Mouse (Mus musculus) heart, postnatal 10 days (tissue): ENCODE measurements around the gene Zfp599. TPM values are rescaled to one million over a fixed set of nuclear protein-coding genes. Genes with fewer than 3 reads are reported as not detected.
"Not testable (repeated sequence)": the region's sequence is repeated elsewhere in the genome, so short reads cannot be mapped to it uniquely, and the experiment has no call there.

Experiments used
- DNase-seq, 2 experiments: peaks; one replicate each; pipeline ENCODE4 v3.0.0; 2021
- intact Hi-C: fragments of 180-260 bp; cut with DNase I; formaldehyde crosslinking; loops from one replicate; pipeline ENCODE4 v1.15.1; 2025
- total RNA-seq, 2 experiments: library from RNA; stranded (reverse); gene quantifications; 2 replicates each; pipeline ENCODE4 v1.2.3; 2021

Gene Zfp599
- total RNA-seq, result 1 to 10 TPM in 1 of 2 experiments, under 1 TPM in 1; 0.97 to 1.2 TPM

DNA sequence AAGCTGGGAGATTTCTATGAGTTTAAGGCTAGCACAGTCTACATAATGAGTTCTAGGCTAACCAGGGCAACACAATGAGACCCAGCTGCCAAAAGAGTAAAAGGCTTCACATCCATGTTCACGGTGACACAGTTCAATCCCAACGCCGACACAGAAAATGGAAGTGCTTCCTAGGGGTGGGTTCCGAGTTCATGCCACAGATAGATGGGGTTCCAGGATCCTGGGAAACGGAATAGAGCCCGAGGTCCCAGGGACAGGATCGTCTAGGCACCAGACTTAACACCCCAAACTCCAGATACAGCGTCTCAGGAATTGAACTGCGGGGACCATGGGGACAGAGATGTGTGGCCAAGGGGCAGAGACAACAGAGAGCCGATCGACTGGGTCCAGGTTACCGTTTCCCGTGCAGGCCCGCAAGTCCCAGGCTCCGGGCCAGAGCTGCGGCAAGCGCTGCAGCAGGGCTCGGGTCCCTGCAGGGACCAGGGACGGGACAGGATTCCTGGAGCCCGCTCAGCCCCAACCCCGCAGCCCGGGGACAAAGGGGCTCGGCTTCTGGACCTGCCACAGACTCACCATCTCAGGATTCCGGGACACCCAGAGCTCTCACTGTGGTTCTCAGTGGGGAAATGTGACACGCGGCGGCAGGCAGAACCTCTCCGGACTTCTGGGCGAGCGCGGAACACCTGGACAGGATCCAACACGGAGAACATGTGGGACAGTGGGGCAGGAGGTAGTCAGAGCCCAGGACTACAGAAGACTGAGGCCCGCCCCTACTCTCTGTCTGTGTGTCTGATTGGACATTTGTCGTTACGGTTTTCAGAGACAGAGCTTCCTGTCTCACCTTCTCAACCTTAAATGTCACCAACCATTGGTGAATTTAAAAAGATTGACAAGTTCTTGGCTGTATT lies at the start of gene Zfp599:
Zfp599 (minus strand) TSS at position 712 of the 908 bp plus-strand sequence.
- intact Hi-C loops, result no loop called here
- DNase-seq, result peak; percentile 78

DNA sequence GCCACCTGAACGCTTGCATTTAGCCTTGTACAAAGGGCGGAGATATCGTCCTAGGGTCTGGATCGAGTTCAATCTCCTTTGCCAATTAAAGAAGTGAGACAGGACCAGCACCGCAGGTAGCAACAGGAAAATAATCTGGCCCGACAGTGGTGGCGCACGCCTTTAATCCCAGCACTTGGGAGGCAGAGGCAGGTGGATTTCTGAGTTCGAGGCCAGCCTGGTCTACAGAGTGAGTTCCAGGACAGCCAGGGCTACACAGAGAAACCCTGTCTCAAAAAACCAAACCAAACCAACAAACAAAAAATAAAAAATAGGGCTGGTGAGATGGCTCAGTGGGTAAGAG lies 48.2 kb upstream of the Zfp599 start:
- intact Hi-C loops, result loop anchor here (1.0 to 5.0 kb wide), 2 partner anchors 20 to 81 kb away; partner anchors contain the start of gene Zfp809
- DNase-seq, result not testable (repeated sequence)

DNA sequence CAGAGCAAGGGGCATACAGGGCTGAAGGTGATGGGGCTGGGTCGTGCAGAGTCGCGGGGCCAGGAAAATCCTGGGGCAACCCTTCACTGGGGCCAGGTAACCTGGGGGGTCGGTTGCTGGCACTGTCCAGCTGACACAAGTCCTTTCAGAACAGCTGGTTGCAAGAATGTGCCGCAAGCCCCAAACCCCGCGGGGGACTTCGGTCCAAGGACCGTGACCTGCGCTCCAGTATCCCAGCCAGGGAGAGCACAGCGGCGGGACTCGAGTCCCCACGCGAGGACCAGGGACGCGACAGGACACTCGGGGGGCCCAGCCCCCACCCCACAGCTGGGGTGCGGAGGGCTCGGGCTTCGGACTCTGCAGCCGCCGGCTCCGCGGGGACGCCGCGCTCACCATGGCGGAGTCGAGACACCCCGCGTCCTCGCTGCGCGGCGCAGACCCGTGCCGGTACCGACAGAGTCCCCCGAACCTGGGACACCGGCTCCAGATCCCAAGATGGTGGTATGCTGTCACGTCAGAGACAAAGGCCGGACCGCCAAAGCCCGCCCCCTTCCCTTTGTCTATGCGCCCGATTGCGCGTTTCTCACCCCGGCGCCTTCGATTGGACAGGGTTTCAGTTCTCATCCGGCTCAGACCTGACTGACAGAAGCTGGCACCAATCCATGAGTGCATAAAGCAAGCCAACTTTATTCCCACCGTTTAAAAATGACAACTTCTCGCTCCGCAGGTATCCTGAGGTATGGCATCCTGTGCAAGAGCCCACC lies 47.6 kb upstream of the Zfp599 start, which contains the start of gene Zfp810:
Zfp810 (minus strand) TSS at position 493 of the 764 bp plus-strand sequence.
- intact Hi-C loops, result loop anchor here (1.0 to 5.0 kb wide), 2 partner anchors 21 to 80 kb away; partner anchors contain the start of gene Zfp809
- peak; percentile 95 to 97 for DNase-seq

DNA sequence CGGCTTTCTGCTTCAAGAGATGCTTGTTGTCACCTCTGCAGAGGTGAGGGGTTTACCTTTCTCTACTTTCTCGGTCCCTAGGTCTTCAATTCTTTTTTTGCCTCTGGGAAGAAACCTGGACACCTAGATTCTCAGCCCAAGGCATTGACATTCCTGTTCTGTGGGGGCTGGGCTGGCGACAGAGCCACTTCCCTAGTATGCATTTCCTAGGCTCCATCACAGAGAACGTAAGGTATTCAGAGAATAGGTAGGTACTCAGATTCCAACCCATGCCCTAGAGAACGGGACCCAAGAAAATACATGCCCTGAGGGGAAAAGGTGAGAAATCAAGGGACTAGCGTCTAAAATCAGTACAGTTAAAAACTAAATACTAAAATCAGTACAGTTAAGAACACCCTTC lies 47.0 kb upstream of the Zfp599 start:
- intact Hi-C loops, result loop anchor here (1.0 to 5.0 kb wide), 2 partner anchors 22 to 79 kb away; partner anchors contain the start of gene Zfp809

DNA sequence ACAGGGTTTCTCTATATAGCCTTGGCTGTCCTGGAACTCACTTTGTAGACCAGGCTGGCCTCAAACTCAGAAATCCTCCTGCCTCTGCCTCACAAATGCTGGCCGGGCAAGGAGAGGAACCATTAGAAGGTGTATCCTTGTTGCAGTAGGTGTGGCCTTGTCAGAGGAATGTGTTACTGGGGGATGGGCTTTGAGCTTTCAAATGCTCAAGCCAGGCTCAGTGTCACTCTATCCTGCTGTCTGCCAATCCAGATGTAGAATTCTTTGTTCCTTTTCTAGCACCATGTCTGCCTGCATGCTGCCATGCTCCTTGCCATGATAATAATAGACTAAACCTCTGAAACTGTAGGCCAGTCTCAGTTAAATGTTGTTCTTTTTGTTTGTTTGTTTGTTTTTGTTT lies 42.5 kb upstream of the Zfp599 start:
- DNase-seq, result no peak
- intact Hi-C loops, result no loop called here

More for the DNA sequence above, 47.0 kb upstream of the Zfp599 start:
- no peak for DNase-seq

DNA sequence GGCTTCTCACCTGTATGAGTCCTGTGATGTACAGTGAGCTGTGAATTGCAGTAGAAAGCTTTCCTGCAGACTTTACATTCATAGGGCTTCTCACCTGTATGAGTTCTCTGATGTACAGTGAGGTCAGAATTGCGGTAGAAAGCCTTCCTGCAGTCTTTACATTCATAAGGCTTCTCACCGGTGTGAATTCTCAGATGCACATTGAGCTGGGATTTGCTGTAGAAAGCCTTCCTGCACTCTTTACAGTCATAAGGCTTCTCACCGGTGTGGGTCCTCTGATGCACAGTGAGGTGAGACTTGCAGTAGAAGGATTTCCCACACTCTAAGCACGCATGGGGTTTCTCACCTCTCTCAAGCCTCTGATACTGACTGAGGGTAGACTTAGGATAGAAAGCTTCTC lies 19.0 kb upstream of the Zfp599 start:
- peak in 1 of 2 experiments; percentile 10 for DNase-seq
- intact Hi-C loops, result no loop called here

DNA sequence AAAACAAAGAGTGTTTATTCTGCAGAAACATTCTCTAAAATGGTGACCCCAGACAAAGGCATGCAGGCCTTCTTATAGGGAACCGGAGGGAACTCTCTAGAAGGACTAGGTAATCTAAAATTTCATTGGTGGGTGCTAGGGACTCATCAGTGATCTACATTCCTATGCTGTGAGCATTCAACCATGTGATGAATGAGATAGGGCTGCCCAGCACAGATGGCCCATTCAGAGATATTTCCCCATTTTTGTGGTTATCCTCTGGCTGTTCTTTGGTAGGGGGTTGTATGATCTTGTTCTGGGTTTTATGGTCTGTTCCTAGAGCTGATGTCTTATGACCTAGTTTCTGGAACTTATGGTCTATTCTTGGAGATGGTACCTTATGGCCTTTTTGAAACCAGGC lies 9.2 kb upstream of the Zfp599 start:
- intact Hi-C loops, result no loop called here
- DNase-seq, result no peak

GRCm38 (mm10) chr9:22262611-22263010 lies 2.9 kb upstream of the Zfp599 start:
- intact Hi-C loops, result no loop called here
- DNase-seq, result no peak

DNA sequence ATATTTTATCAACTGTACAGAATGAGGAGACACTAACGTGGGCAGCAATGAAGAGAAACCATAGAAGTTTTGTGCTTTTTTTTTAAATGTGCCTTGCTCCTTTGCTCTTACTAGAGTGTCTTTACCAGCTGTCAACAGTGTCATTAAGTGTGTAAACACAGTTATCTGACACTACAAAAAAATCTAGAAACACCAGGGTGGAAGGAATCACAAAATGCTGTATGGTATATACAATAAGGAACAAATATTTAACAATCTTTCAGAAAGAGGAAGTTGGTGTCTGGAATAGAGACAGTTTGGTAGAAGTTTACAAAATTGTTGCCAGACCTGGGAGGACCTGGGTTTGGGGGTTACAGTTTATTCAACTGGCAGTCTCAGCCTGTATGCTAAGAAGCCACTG lies 1.9 kb upstream of the Zfp599 start:
- intact Hi-C loops, result no loop called here
- no peak for DNase-seq

GRCm38 (mm10) chr9:22260092-22260422 lies 362 bp upstream of the Zfp599 start:
- intact Hi-C loops, result no loop called here

DNA sequence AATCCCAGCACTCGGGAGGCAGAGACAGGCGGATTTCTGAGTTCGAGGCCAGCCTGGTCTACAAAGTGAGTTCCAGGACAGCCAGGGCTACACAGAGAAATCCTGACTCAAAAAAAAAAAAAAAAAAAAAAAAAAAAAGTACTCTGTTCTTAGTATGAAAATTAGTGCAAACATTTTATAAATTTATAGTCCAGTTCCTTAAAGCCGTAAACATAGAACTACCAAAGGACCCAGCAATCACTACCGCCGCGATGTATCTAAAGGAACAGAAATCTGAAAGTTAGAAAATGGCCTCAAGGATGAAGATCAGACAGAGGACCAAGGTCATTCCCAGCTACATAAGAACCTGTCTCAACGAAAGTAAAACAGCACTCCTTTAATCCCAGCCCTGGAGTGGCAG lies 911 bp downstream of the Zfp599 start:
- intact Hi-C loops, result no loop called here
- no peak for DNase-seq

More at GRCm38 (mm10) chr9:22260092-22260422, 362 bp upstream of the Zfp599 start:
- DNase-seq, result no peak

DNA sequence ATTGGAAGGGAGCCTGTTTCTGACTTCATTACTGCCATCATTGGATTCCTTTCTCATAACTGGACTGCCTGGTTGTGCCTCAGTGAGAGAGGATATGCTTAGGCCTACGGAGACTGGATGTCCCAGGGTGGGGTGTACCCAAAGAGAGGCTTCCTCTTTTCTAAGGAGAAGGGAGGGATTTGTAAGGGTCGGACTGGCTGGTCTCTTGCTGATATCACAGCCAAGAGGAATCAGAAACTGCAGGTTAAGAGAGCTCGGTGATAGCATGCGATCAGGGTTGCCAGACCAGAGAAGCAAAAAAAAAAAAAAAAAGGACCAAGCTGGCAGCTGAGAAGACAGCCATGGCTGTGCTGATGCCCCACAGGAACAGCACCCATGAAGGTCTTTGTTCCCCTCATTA lies 3.1 kb downstream of the Zfp599 start:
- DNase-seq, result no peak
- intact Hi-C loops, result no loop called here

- intact Hi-C loops, result no loop called here
- DNase-seq, result no peak
These were observed 15.5 kb downstream of the Zfp599 start for GRCm38 (mm10) chr9:22244242-22244641.

DNA sequence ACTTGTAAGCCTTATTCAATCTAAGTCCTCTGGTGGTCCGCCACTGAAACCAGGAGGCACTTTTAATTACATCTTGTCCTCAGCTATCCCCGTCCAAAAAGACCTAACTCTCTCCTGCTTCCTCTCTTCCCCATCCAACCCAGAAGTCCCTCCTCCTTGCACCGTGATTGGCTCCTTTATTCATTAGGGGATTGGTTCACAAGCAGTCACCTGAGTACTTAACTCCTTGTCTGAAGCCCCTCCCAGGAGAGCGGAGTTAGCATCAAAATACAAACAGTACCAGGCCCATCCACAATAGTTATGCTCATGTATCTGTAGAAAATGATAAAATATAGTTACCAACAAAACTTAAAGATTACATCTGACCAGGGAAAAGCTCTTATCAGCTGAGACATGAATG lies 19.7 kb downstream of the Zfp599 start:
- no peak for DNase-seq
- intact Hi-C loops, result no loop called here

GRCm38 (mm10) chr9:22230556-22230955 lies 29.1 kb downstream of the Zfp599 start:
- no peak for DNase-seq
- intact Hi-C loops, result loop anchor here (2.0 kb wide), 2 partner anchors 98 to 180 kb away; partner anchors contain the start of gene 9530077C05Rik

GRCm38 (mm10) chr9:22230061-22230460 lies 29.6 kb downstream of the Zfp599 start:
- intact Hi-C loops, result loop anchor here (2.0 kb wide), 2 partner anchors 99 to 181 kb away; partner anchors contain the start of gene 9530077C05Rik

DNA sequence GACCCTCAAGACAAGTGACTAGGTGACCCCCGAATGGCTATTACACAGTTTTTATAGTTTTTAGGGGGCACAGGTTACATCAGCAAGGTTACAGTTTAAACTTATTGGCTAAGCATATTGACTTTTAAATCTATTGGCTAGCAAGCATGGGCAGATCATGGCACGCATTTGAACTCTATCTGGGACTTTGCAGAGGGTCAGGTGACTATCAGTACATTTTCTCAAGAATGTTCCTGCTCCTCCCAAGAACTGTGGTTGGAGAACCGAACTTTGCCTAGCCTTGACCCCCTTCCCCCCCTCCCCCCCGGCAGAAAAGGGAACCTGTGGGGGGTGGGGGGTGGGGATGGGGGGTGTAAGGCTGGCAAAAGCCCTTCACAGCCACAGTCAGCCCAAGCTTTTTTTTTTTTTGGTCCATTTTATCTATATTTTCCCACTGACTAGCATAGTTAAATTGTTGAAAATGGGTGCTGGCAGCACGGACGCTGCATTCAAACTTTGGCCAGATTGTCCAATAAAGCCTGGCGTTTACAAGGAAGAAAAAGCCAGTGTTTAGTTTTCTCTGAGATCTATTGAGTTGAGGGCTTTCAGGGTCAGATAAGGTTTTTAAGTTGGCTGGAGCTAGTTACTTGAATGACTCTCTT lies 30.2 kb downstream of the Zfp599 start:
- intact Hi-C loops, result loop anchor here (2.0 to 5.0 kb wide), 3 partner anchors 78 to 181 kb away; partner anchors contain the start of genes 9530077C05Rik and Zfp810
- DNase-seq, result no peak

More at GRCm38 (mm10) chr9:22230061-22230460, 29.6 kb downstream of the Zfp599 start:
- no peak for DNase-seq

GRCm38 (mm10) chr9:22226846-22227245 lies 32.8 kb downstream of the Zfp599 start:
- intact Hi-C loops, result loop anchor here (5.0 kb wide), 1 partner anchor 80 kb away; the partner anchor contains the start of gene Zfp810
- peak; percentile 68 to 76 for DNase-seq

DNA sequence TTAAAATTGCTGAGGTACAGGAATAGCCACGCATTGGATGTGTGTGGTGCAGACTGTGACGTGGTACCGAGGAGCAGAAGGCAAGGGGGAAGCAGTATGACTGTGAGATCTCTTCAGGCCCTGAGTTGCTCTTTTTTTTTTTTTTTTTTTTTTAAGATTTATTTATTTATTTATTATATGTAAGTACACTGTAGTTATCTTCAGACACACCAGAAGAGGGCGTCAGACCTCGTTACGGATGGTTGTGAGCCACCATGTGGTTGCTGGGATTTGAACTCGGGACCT lies 33.4 kb downstream of the Zfp599 start:
- intact Hi-C loops, result loop anchor here (5.0 kb wide), 1 partner anchor 81 kb away; the partner anchor contains the start of gene Zfp810
- not testable (repeated sequence) for DNase-seq

DNA sequence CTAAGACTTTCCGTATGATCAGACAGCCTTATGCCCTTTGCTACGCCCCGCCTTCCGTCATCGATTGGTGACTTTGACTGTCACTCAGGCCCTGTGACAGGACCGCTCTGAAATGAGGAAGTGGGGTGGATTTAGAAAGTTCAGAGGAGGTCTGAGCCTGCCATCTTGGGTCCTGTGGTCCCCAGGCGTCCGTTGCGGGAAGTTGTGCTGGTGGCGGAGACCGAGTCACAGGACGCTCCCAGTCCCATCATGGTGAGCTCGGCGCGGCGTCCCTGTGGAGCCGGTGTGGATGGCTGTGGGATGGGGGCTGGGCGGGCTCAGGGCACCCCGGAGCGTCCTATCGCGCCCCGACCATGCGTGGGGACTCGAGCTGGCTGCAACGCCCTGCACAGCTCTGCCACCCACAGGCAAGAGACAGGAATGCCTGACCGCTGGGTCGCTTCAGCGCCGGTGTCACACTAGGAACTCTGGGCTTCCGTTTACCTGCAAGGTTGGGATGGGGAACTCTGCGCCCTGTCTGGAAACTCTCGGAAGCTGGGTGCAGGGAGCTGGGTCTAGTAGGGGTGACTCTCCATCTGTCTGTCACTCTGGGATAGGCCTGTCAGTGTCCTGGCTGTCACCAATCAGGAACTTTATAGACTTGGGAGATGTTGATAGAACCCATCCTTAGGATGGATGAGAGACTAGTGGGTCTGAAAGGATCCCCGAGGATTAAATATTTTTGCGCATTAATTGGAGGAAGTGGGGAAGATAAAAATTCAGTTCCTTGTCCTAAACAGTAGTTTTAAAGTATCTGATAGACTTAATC lies 33.9 kb downstream of the Zfp599 start, which contains the start of gene Zfp809:
Zfp809 (plus strand) TSS at position 134 of the 808 bp plus-strand sequence.
- intact Hi-C loops, result loop anchor here (2.0 to 5.0 kb wide), 2 partner anchors 69 to 82 kb away; partner anchors contain the start of genes Pigyl and Zfp810
- DNase-seq, result peak; percentile 100
